Mouse (Mus musculus): Measurements from ENCODE around the gene Ankfy1.

Gene Ankfy1

DNA sequence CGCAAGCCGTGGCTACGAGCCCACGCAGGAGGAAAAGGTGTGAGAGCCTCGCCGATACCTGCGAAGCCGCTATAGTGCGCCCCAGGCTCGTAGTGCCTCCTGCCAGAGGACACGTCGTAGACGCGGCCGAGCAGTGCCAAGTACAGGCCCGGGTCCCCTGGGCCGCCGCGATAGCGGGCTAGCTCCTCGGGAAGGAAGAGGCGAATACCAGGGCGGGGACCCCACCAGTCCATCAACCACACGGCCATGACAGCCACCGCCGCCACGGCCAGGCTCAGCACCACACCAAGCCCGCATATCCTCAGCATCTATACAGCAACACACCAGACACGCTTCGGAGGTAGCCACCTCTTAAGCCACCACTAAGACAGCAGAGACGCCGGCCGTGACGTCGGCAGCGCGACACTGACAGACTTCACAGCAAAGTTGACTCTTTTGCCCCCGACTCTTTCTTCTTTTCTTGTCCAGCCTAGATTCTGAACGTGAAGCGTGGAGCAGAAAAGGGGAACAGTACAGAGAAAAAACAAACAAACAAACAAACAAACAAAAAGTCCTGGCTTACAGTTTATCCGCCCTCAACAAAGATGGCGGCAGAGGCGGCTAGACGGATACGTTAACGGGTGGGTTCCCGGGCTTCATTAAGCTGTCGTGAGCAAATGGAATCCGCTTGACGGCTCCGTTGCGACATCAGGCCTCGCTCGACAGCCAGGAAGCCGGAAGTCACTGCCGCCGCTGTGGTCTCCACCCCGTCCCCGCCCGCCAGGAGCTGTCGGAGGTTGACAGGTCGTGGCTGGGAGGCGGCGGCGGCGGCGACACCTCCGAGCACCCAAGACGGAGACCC lies 105.9 kb downstream of the Ankfy1 start, which contains the start of the genes Cyb5d2 and Zzef1:
Gene Cyb5d2 (minus strand): TSS at position 688 of the 841 bp plus-strand sequence.
Gene Zzef1 (plus strand): TSS at position 772 of the 841 bp plus-strand sequence.
- peak; percentile 97 to 98 for DNase-seq

DNA sequence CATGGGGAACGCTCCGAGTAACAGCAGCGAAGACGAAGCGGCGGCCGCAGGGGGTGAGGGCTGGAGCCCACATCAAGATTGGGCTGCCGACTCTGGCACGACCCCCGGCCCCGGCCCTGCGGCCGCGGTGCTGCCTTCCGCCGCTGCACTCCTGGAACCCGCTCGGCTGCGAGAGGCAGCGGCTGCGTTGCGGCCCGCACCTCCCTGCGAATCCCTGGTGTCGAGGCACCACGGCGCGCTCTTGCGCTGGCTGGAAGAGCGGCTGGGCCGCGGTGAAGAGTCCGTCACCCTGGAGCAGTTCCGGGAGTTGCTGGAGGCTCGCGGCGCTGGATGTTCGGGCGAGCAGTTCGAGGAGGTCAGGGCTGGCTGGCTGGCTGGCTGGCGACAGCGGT lies 106.5 kb downstream of the Ankfy1 start:
- peak in 1 of 2 experiments; percentile 27 for DNase-seq

DNA sequence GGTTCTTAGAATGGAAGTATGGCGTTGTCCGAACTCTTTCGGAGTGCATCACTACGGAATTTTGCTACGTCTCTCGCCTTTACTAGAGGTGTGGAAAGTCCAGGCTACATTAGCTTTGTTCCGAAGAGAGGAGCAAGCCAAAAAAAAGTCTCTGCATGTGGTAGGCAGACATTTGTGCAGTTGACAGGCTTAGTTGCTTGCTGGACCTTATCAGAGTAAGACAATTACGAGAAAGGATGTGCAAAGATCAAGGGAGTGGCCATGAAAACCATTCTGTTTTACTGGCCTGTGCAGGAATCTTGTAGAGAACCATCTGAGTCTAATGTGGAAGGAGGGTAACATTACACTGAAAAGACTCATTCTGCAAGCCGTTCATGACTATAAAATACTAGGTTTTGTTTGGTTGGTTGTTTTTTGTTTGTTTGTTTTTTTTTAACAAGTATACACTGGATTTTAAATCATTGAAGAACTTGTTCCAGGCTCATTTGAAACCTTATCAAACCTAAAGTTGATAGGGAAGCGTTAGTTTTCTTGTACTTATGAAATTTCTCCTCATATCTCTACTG lies 107.0 kb downstream of the Ankfy1 start:
- no peak for DNase-seq

DNA sequence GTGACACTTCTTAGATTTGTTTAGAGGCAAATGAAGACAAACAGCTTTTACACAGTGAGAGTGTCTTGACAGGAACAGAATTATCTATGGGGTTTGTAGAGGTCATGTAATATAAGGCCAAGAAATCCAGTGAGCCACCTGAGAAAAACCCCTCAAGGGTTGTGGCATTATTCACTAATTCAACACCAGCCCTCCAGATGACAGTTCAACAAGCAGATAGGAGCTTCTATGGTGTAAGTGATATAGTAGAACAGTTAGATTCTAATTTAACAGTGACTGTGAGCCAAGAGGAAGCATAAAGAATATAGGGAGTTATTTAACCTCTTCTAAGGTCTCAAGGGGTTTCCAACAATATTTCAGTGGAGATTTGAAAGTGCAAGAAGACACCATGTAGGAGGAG lies 108.3 kb downstream of the Ankfy1 start:
- no peak for DNase-seq

DNA sequence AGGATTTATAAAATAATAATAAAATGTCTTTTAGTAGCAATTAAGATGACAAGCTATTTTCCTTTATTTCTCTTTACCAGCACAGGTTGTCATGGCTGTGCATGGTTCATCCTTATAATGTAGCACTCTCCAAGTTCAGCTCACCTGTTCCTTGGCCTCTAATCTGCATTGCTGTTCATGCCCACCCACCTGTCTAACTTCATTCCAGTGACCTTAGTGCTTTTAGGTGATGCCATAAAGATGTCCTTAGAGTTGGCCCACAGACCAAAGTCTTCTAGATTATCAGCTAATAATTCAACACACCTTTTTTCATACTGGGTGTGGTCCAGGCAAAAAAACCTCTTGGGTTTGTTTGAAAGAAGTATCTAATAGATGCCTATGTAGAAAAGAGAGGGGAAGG lies 111.4 kb downstream of the Ankfy1 start:
- DNase-seq: no peak

DNA sequence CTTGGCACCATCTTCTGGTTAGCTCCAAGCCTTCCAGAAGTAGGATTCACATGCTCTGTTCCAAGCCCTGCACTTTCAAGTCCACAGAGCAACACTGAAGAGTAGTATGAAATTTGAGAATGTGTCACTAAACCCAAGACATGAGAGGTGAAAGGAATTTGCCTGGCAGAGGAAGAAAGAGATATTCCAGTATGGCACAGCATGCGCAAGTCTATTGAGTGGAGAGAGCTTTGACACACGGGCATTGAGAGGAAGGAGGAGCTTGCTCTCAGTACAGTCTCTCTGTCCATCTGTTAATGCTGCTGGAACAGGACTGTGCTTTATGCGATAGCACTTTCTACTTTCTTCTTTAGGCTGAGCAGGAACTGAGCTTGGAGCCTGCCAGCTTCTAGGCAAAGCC lies 113.2 kb downstream of the Ankfy1 start:
- peak in 1 of 2 experiments; percentile 18 for DNase-seq

GRCm38 (mm10) chr11:72804586-72804985 lies 114.8 kb downstream of the Ankfy1 start:
- no peak for DNase-seq

GRCm38 (mm10) chr11:72805232-72805631 lies 115.4 kb downstream of the Ankfy1 start:
- no peak for DNase-seq

GRCm38 (mm10) chr11:72806556-72806955 lies 116.8 kb downstream of the Ankfy1 start:
- DNase-seq: no peak

DNA sequence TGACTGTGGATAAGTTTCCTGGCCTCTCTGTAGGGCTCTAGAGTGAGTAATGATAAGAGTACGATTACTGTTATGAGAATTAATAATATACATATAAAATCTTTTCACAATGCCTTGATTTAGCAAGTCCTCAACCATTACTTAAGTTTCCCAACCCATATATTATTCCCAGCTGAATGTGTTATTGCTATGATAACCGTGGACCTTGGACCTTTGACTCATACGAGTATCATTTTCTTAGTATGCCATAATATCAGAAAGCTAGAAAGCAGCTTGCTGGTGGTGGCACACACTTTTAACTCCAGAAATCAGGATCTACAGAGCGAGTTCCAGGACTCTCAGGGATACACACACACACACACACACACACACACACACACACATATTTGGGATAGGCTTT lies 118.2 kb downstream of the Ankfy1 start:
- peak in 1 of 2 experiments; percentile 14 for DNase-seq

GRCm38 (mm10) chr11:72813687-72814086 lies 123.9 kb downstream of the Ankfy1 start:
- no peak for DNase-seq

DNA sequence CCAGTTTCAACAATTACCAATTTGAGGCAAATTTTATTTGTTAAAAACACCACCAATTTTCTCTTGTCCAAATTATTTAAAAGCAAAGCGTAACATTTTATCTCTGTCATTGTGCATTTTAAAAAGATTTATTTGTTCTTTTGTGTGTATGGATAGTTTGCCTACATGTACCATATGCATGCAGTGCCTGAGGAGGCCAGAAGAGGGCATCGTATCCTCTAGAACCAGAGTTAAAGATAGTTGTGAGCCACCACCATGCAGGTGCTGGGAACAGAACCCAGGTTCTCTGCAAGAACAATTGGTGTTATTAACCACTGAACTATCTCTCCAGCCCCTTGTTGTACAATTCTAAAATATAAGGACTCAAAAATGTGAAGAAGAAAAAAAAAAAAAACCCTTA lies 124.4 kb downstream of the Ankfy1 start:
- DNase-seq: no peak

- DNase-seq: no peak
Observed at GRCm38 (mm10) chr11:72816859-72817258, 127.1 kb downstream of the Ankfy1 start.

DNA sequence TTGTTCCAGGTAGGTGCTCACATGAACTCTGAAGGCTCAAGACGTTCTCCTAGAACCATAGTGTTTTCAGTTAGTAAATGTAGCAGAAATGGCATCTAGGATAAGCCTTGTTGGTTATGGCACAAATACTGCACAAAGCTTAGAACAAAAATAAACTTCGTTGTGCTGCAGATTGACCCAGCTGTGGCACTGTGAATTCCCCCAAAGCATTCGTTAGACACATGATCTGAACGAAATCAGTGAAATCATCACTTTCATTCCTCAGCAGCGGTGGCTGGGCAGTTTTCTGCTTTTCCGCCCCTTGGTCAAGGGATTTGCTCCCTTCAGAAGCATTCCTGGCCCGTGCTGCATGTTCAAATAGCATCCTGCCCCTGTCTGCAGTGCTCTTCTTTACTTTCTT lies 128.3 kb downstream of the Ankfy1 start:
- DNase-seq: no peak

- no peak for DNase-seq
Observed at GRCm38 (mm10) chr11:72821041-72821440, 131.2 kb downstream of the Ankfy1 start.
